Mouse (Mus musculus) heart, adult 2 months (tissue): ENCODE results near the gene Erv3. TPM values are rescaled to one million over a fixed set of nuclear protein-coding genes. Genes with fewer than 3 reads are reported as not detected.

ENCODE experiments used
- DNase-seq, 2 experiments: peaks; one replicate each; pipeline ENCODE4 v3.0.0; 2021
- H3K27ac ChIP-seq: fragments of 200-600 bp; 2 replicates; pipeline ENCODE4 v1.8.1; 2022
- H3K27me3 ChIP-seq: fragments of 200-500 bp; 2 replicates; pipeline ENCODE4 v1.6.1; 2012; ENCODE audit warnings: mild to moderate bottlenecking, low read length, inconsistent platforms, mixed read lengths; ENCODE audit not compliant: control insufficient read depth, insufficient read depth
- H3K36me3 ChIP-seq: fragments of 200-500 bp; 2 replicates; pipeline ENCODE4 v1.6.1; 2012; ENCODE audit warnings: low read length, inconsistent platforms; ENCODE audit not compliant: control insufficient read depth, insufficient read depth
- H3K4me1 ChIP-seq: fragments of 200-500 bp; 2 replicates; pipeline ENCODE4 v1.6.1; 2011; ENCODE audit warnings: low read length; ENCODE audit not compliant: control insufficient read depth, insufficient read depth
- H3K4me3 ChIP-seq: fragments of 200-600 bp; 2 replicates; pipeline ENCODE4 v1.8.1; 2022
- H3K79me2 ChIP-seq: fragments of 200-500 bp; replicated peaks from 2 replicates; pipeline ENCODE4 v1.6.1; 2012; ENCODE audit warnings: mild to moderate bottlenecking, inconsistent platforms, low read length, moderate library complexity, mixed read lengths; ENCODE audit not compliant: control insufficient read depth, insufficient read depth
- H3K9ac ChIP-seq: fragments of 200-500 bp; 2 replicates; pipeline ENCODE4 v1.6.1; 2012; ENCODE audit warnings: low read depth, mild to moderate bottlenecking, control low read depth, inconsistent platforms, low read length, mixed read lengths
- CTCF ChIP-seq: fragments of 200-600 bp; IDR thresholded peaks from 2 replicates; pipeline ENCODE4 v1.8.1; 2022; ENCODE audit warnings: antibody characterized with exemption, mild to moderate bottlenecking, moderate library complexity
- EP300 ChIP-seq: fragments of 200-500 bp; IDR thresholded peaks from 2 replicates; pipeline ENCODE4 v1.6.1; 2011; ENCODE audit warnings: low read depth, low read length, control low read depth; ENCODE audit not compliant: insufficient read depth
- POLR2A ChIP-seq: fragments of 200-500 bp; IDR thresholded peaks from 2 replicates; pipeline ENCODE4 v1.6.1; 2011; ENCODE audit warnings: mild to moderate bottlenecking, low read depth, low read length, control low read depth; ENCODE audit not compliant: insufficient read depth
- WGBS: fragments of 180-500 bp; shearing (Covaris S2); methylation state at CpG from one replicate; pipeline ENCODE4 v1.1.7; 2018; 5-methylcytosine and 5-hydroxymethylcytosine counted together
- intact Hi-C: fragments of 180-260 bp; cut with DNase I; formaldehyde crosslinking; loops from one replicate; pipeline ENCODE4 v1.15.1; 2025
- polyA plus RNA-seq: library from polyadenylated mRNA; depleted of rRNA; stranded (reverse); fragments of >200 nt; gene quantifications from 2 replicates; pipeline ENCODE4 v1.2.3, GENCODE M21; 2012
- total RNA-seq, 2 experiments: library from RNA; stranded (reverse); gene quantifications; 2 replicates each; pipeline ENCODE4 v1.2.3; 2021

Erv3 gene
- total and polyA plus RNA-seq, 3 experiments = not detected

GRCm38 (mm10) chr2:131827026-131827687, 32.4 kb downstream of the Erv3 start:
- Histone ChIP-seq H3K27ac (no peak overlapping the region), H3K4me1 (peaks cover 1% of the 10 kb centered on the region; the same call in 1 of the 2 replicates), H3K79me2 (no peaks in the 10 kb centered on the region), H3K9ac (no peak overlapping the region), H3K27me3 (no peaks in the 10 kb centered on the region), H3K36me3 (no peaks in the 10 kb centered on the region), H3K4me3 (no peak overlapping the region)
- intact Hi-C loops = no loop called here
- DNase-seq = no peak
- TF ChIP-seq EP300 (no peak), POLR2A (no peak), CTCF (no peak)
- WGBS = 90% methylated on average over 4 of the region's 4 CpGs

DNA sequence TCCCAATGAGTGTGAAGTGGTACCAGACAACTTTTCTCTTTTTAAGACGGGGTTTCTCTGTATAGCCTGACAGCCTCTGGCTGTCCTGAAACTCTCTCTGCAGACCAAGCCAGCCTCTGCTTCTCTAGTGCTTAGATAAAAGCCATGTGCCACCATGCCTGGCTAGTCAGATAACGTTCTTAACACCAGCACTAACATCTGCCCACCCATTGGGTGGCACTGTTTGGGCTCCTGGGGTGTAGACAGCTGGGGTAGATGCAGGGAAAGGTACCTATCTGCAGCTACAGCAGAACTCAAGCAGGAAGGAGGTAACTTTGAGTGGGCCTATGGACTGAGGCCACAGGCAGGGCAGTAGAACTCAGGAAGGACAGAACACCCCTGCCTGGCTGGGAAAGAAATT, 34.0 kb downstream of the Erv3 start:
- no peak for TF ChIP-seq EP300
- TF ChIP-seq POLR2A = no peak

GRCm38 (mm10) chr2:131823931-131824330, 35.6 kb downstream of the Erv3 start:
- no peak overlapping the region for H3K4me3 ChIP-seq
- DNase-seq = no peak
- H3K9ac ChIP-seq = no peak overlapping the region
- H3K79me2 ChIP-seq = no peaks in the 10 kb centered on the region
- no peaks in the 10 kb centered on the region for H3K36me3 ChIP-seq
- no peak overlapping the region for H3K27ac ChIP-seq
- no peaks in the 10 kb centered on the region for H3K27me3 ChIP-seq
- intact Hi-C loops = loop anchor here (5.0 kb wide), 1 partner anchor 418 kb away; no protein-coding TSS in a partner anchor
- 68% methylated on average over 2 of the region's 2 CpGs for WGBS
- TF ChIP-seq CTCF (no peak), POLR2A (no peak), EP300 (no peak)
- peaks cover 1% of the 10 kb centered on the region for H3K4me1 ChIP-seq

More for the DNA sequence above, 34.0 kb downstream of the Erv3 start:
- H3K9ac ChIP-seq = no peak overlapping the region
- H3K36me3 ChIP-seq = no peaks in the 10 kb centered on the region
- intact Hi-C loops = no loop called here
- no peak for DNase-seq
- H3K4me1 ChIP-seq = peaks cover 1% of the 10 kb centered on the region; the same call in 1 of the 2 replicates
- H3K4me3 ChIP-seq = no peak overlapping the region
- no peak overlapping the region for H3K27ac ChIP-seq
- H3K79me2 ChIP-seq = no peaks in the 10 kb centered on the region
- no peaks in the 10 kb centered on the region for H3K27me3 ChIP-seq
- 33% methylated on average over 2 of the region's 2 CpGs for WGBS

GRCm38 (mm10) chr2:131822492-131822891, 37.1 kb downstream of the Erv3 start:
- H3K36me3 ChIP-seq = no peaks in the 10 kb centered on the region
- no peak overlapping the region for H3K4me3 ChIP-seq
- DNase-seq = no peak
- intact Hi-C loops = loop anchor here (5.0 kb wide), 1 partner anchor 420 kb away; no protein-coding TSS in a partner anchor
- no peak overlapping the region for H3K27ac ChIP-seq
- no peak for TF ChIP-seq CTCF
- no peak for TF ChIP-seq EP300
- TF ChIP-seq POLR2A = no peak
- no peak overlapping the region for H3K9ac ChIP-seq
- WGBS = 42% methylated on average over 3 of the region's 3 CpGs
- H3K79me2 ChIP-seq = no peaks in the 10 kb centered on the region
- no peaks in the 10 kb centered on the region for H3K27me3 ChIP-seq
- no peaks in the 10 kb centered on the region; the same call in 1 of the 2 replicates for H3K4me1 ChIP-seq

DNA sequence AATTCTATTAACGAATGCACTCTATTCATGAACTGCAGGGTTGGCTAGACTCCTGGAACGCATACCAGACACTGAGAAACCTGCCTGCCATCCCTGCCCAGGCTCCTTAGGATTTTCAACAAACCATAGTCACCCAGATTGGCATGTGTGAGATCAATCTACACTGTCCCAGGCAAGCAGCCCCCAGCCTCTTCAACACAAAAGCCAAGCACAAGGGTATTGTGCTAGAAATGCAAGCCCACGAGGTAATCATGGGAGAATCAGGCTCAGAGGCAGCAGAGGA, 37.9 kb downstream of the Erv3 start:
- TF ChIP-seq EP300 (no peak), POLR2A (no peak), CTCF (no peak)
- DNase-seq = no peak
- no peaks in the 10 kb centered on the region for H3K79me2 ChIP-seq

GRCm38 (mm10) chr2:131820932-131821707, 38.4 kb downstream of the Erv3 start:
- H3K4me3 ChIP-seq = no peak overlapping the region
- H3K27me3 ChIP-seq = no peaks in the 10 kb centered on the region
- no peak overlapping the region for H3K9ac ChIP-seq
- peak; percentile 57 to 72 for DNase-seq
- no peaks in the 10 kb centered on the region for H3K79me2 ChIP-seq
- no peak overlapping the region for H3K27ac ChIP-seq
- H3K36me3 ChIP-seq = no peaks in the 10 kb centered on the region
- TF ChIP-seq EP300 (no peak), CTCF (peak; percentile 87), POLR2A (no peak)
- H3K4me1 ChIP-seq = no peaks in the 10 kb centered on the region; the same call in 1 of the 2 replicates
- intact Hi-C loops = loop anchor here (2.0 to 5.0 kb wide), 3 partner anchors 128 to 421 kb away; no protein-coding TSS in a partner anchor
- WGBS = 32% methylated on average over 6 of the region's 6 CpGs

More for the DNA sequence above, 37.9 kb downstream of the Erv3 start:
- no peaks in the 10 kb centered on the region for H3K27me3 ChIP-seq
- WGBS = 73% methylated on average over 3 of the region's 3 CpGs
- H3K9ac ChIP-seq = no peak overlapping the region
- no peaks in the 10 kb centered on the region for H3K36me3 ChIP-seq
- intact Hi-C loops = loop anchor here (2.0 to 5.0 kb wide), 3 partner anchors 127 to 421 kb away; no protein-coding TSS in a partner anchor
- H3K4me1 ChIP-seq = no peaks in the 10 kb centered on the region; the same call in 1 of the 2 replicates
- no peak overlapping the region for H3K27ac ChIP-seq
- H3K4me3 ChIP-seq = no peak overlapping the region
